Mouse (Mus musculus) myocyte (in vitro differentiated cells): ENCODE measurements around the gene Gm17387.

Experiments
- POLR2A ChIP-seq: IDR thresholded peaks from one replicate; pipeline ENCODE4 v1.6.1; 2011; ENCODE audit warnings: low read depth, mild to moderate bottlenecking, control low read depth, moderate library complexity; ENCODE audit not compliant: insufficient read length
- REST ChIP-seq: IDR thresholded peaks from one replicate; pipeline ENCODE4 v1.6.1; 2011; ENCODE audit warnings: mild to moderate bottlenecking, control low read depth, moderate library complexity; ENCODE audit not compliant: insufficient read depth, insufficient read length
- SRF ChIP-seq: IDR thresholded peaks from one replicate; pipeline ENCODE4 v1.6.1; 2011; ENCODE audit warnings: low read depth; ENCODE audit not compliant: control insufficient read depth, insufficient read length
- TCF12 ChIP-seq: IDR thresholded peaks from one replicate; pipeline ENCODE4 v1.6.1; 2011; ENCODE audit warnings: mild to moderate bottlenecking, control low read depth; ENCODE audit not compliant: poor library complexity, insufficient read depth, severe bottlenecking

DNA sequence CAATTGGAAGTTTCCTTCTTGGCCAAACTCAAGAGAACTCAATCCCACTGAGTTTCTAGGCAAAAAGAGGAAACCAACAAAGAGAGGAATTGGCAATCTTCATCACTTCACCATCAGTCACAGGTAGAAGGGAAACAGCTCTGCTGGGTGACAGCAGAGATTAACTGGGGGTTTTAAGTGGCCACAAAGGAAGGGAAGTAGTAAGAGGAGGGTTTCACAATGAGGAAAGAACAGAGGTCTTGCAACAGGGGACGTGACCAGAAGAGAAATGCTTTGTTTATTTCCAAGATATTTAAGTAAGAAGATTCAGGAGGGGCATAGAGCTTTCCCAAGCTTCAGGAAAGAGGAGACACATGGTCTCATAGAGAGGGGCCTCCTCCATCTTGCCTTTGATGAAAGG lies 31.1 kb upstream of the Gm17387 start:
- TF ChIP-seq POLR2A (no peak), TCF12 (no peak), SRF (no peak), REST (no peak)
